In the genomic region with DNA sequence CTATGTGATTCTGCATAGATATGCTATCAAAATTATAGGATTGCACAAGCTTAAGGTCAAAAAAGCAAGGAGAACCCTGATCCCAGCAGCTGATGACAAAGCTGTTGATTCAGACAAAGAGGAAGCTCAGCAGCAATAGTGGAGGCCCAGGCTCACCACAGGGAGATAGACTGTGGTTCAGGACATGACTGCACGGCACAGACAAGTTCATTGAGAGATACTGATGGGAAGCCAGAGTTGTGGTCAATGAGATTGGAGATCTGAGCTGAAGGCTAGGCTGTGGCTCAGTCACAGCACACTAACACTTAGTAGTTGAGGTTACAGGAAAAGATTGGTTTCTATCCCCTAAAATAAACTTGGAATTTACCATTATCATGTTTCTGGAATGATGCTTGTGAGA, we compare ENCODE assay signal across 22 mouse cellular contexts. TPM values are rescaled to one million over a fixed set of nuclear protein-coding genes. Genes with fewer than 3 reads are reported as not detected.
"Had no signal": no experiment of that assay in that cellular context is flagged by ENCODE, and none has a peak within 500 bp of the region (broad histone marks: within the 10 kb centered on the region; RNA-seq: fewer than 3 reads in every experiment).

No protein-coding gene starts in this region.

- H3K9me3 ChIP-seq: kidney, embryonic 15.5 days; limb, embryonic 15.5 days; liver, embryonic 12.5 days; midbrain, embryonic 10.5 days; midbrain, embryonic 15.5 days; neural tube, embryonic 12.5 days had no signal

- H3K4me3 ChIP-seq: kidney, embryonic 15.5 days; limb, embryonic 15.5 days; liver, embryonic 12.5 days; midbrain, embryonic 10.5 days; midbrain, embryonic 15.5 days; neural tube, embryonic 12.5 days had no signal

- DNase-seq: kidney, postnatal 14 days; lung, embryonic 14.5 days; lung, postnatal 10 days; lung, postnatal 4 days; right cerebral cortex, postnatal 25 days; thymus, postnatal 4 days had no signal

- H3K27me3 ChIP-seq: kidney, embryonic 15.5 days; limb, embryonic 15.5 days; midbrain, embryonic 15.5 days; neural tube, embryonic 12.5 days had no signal

- H3K4me1 ChIP-seq: kidney, embryonic 15.5 days; limb, embryonic 15.5 days; liver, embryonic 12.5 days; midbrain, embryonic 10.5 days; midbrain, embryonic 15.5 days; neural tube, embryonic 12.5 days had no signal

- ATAC-seq: liver, embryonic 12.5 days; midbrain, embryonic 15.5 days had no signal

- H3K36me3 ChIP-seq: kidney, embryonic 15.5 days; limb, embryonic 15.5 days; liver, embryonic 12.5 days; midbrain, embryonic 10.5 days; midbrain, embryonic 15.5 days; neural tube, embryonic 12.5 days had no signal

RNA-seq across cellular contexts. Expression of a gene that starts 57.8 kb away (rescaled TPM):
- total RNA-seq: layer of hippocampus, adult 8-10 months; layer of hippocampus, postnatal 14 days; left cerebral cortex, adult 18-20 months; left cerebral cortex, postnatal 10 days; monocyte, adult 5-6 weeks had no signal
- polyA plus RNA-seq: kidney, adult 2 months; kidney, embryonic 15.5 days; large intestine, adult 2 months; limb, embryonic 11.5 days; limb, embryonic 15.5 days; liver, embryonic 12.5 days; lung, embryonic 14.5 days; midbrain, embryonic 10.5 days; midbrain, embryonic 15.5 days; neural tube, embryonic 12.5 days; small intestine, adult 2 months; stomach, postnatal 0 days had no signal
